Mouse (Mus musculus): ENCODE measurements around the gene Mtif3.

Gene Mtif3

DNA sequence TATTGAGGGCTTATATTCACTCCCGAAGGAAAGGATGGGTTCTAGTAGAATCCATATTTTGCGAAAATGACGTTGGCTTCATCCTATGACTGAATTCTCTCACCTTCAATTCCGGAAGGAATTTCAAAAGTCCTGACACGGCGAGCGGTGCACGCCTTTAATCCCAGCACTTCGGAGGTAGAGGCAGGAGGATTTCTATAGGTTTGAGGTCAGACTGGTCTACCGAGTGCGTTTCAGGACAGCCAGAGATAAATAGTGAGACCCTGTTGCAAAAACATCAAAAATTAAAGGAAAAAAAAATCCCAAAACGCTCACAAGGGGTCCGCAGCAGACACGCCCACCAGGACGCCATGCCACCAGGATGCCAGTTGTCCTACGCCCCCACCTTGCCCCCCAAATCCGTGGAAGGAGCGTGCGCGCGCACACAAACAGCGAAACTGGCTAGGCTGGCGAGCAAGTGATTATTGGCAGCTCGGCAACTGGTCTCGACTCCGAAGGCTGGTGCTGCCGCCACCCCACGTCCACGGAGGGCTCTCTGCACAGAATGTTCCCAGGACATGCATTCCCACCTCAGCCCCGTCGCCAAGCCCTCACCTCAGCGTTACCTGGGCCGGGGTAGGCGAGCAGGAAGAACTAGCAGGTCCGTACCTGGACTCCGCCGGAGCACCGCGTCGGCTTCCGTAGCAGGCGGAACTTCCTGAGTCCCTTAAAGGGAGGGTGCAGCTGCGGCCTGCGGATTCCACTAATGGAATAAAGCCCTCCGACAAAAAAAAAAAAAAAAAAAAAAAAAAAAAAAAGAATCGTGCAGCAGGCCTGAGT is at the start of gene Mtif3:
Mtif3 (minus strand) TSS at position 683 of the 819 bp plus-strand sequence.
- DNase-seq, result peak; percentile 90

DNA sequence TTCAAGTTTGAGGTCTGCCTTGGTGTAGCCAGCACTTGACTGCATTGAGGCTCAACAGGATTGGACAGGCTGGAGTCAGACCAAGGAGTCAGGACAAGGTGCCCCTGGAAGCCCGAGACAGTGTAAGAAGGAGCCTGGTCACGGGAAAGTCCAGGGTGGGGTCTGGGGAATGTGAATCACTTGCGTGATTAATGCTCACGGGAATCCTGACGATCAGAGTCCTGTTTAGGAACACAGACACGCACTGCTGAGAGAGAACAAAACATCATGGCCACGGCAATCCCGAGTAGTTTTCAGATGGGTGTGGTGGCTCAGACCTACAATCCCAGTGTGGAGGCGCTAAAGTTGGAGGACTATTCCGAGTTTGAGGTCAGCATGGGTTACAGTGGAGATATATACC is 47.7 kb upstream of the Mtif3 start:
- DNase-seq, result no peak

DNA sequence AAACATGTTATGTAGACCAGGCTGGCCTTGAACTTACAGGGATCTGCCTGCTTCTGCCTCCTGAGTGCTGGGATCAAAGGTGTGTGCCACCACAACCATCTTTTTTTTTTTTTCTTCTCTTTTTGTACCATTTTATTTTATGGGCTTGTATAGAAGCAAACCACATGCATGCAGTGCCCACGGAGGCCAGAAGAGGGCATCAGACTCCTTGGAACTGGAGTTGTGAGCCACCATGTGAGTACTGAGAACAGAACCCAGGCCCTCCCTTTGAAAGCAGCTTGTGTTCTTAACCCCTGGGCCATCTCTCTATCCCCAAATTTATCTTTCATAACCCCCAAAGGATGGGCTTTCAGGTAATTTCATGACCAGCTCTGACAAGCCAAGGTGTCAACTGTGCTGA is 39.7 kb upstream of the Mtif3 start:
- DNase-seq, result no peak

DNA sequence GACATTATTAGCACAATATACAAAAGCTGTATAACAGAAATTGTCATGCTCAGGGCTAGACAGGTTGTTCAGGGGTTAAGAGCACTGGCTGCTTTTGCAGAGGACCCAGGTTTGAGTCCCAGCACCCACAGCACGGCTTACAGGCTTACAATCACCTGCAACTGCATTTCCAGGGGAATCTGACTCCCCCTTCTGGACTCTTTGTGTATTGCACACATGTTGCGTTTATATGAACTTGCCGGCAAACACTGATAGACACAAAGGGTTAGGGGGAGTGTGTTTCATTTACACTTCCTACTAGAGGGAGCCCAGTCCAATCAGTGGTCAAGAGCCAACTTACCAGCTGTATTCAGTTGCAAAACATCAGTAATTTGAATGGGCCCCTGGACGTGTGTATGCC is 37.7 kb upstream of the Mtif3 start:
- no peak for DNase-seq

DNA sequence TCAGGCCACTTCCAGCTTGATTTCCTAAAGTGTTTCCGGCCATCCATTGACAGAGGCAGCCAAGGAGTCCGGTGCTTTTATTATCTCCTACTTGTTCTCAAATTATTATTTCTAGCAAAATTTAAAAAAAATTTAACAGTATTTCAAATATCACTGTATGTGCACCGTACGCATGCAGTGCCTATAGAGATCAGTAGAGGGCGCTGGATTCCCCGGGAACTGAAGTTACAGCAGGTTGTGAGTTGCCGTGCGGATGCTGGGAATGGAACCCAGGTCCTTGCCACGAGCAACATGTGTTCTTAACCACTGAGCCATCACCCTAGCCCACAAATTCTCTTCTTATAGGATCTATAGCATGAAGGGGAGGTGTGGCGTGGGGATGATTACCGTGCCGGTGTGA is 35.2 kb upstream of the Mtif3 start:
- no peak for DNase-seq

DNA sequence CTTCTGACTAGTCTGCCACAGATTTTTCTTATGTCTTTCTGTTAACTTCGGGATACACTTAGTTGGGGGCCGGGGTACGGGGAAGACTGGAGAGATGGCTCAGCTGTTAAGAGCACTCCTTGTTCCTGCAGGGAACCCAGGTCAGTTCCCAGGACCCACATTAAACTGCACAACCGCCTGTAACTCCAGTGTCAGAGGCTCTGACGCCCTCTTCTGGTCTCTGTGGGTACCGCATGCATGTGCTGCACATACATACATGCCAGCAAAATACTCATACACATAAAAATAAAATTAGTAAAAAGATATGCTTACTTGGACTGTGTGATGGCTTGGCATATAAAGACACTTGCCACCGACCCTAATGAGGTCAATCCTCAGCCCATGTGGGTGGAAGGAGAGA is 33.2 kb upstream of the Mtif3 start:
- DNase-seq, result no peak

DNA sequence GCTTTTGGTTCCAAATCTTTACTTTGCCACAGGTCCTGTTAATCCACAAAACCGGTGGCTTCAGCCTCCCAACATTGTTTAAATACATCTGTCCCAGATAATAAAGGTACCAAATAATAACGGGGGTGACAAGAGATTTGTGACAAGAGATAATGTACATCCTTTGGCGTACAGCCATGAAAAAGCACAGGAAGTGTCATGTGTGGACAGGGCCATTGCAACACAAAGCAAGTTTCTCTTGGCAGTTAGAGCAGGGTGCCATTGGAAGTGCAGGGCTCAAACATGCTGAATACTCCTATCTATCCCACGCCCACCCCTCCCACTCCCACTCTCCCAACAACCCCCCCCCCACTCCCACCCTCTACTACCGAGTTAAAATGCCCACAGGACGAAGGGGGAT is 31.4 kb upstream of the Mtif3 start:
- DNase-seq, result no peak

DNA sequence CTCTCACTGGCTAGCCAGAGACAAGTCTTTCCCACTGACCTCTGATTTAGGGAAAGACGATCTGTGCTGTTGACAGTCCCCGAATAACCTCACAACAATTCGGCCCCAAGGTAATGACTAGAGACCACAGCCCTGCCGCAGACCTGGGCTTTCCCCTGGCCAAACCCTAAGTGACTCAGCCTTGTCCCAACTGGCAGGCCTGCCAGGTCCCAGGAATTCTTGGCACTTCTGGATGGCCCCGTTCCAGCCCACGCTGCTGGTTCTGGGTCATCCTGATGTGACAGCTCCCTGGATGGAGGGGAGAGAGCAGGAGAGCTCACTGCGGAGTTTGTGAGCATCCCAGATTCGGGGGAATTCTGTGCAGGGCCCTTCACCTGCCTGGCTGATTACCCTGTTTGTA is 29.9 kb upstream of the Mtif3 start:
- DNase-seq, result no peak

DNA sequence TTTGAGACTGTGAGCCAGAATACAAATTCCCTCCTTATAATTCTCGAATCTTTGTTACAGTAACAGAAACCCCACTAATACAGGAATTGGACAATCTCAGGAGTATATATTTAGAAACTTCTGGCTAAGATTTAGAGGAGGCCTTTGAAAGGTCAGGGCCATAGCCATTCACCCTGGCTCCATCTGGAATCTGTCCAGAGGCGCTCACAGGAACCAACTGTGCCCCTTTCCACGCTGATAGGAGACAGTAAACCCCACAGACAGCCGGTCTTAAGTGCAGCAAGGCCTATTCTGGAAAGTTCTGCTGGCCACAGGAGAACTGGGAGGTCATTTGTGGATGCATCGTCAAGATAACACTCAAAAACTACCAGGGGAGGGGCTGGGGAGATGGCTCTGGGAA is 25.5 kb upstream of the Mtif3 start:
- DNase-seq, result no peak

DNA sequence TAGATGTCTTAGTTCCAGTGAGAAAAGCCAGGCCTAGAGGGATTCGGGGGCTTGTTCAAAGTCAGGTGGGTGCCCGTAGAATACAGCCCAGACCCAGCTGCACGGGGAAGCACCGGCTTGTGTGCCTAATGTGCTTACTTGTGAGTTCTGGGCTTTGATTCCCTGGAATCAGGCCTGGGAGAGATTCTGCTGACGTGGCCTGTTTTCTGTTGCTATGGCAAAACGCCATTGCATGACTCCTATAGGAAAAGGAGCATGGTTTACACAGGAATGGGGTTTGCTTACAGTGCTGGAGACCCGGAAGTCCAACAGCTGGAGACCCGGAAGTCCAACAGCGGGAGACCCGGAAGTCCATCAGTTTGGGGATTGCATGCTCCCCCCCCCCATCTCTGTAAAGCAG is 24.0 kb upstream of the Mtif3 start:
- DNase-seq, result no peak

DNA sequence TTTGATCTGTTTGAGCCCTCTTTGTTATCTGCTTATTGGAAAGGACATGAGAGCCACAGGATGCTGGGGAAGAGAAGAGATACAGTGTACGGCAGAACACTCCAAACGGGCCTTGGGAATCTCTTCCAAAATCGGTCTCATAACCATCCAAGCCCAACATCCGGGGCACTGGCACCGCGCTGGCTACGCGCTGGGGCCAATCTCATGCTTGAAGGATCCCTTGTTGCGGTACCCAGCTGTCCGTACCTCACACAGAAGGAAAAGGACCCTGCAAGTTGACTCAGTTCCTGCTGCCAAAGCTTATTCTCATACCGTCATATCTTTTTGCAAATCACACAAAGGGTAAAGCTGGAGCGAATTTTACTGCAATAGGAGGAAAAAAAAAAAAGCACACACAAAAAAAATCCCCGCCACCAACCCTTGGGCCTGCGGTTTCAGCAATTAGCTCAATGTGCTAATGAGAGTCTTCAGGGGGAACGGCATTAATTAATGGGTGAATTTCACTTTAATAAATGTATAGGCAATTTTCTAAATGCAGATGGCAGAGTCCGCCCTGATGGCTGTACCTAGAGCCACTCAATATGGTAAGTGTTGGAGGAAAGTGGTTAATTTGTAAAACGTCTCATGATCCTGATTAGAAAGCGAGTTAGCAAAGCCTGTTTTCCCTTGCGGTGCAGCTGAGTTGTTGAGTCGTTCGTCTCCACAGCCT is 22.3 kb upstream of the Mtif3 start:
- DNase-seq, result no peak

DNA sequence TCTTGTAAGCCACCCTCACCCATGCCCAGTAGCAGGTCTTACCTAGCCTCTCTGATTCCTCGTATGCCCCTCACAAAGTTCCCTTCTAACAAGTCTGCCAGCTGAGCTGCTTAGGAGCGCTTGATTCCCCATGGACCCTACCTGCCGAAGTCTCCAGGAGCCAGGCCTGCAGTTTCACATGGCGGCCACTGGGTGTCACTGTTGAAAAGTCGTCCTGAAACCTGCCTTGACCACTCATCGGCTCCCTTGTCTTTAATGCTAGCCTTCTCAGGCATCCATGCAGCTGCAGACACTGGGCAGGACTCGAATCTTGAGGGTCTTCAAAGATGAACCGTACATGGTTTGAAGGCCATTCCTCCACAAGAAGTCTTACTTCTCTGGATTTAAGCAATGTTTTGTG is 19.6 kb upstream of the Mtif3 start:
- DNase-seq, result peak; percentile 50

DNA sequence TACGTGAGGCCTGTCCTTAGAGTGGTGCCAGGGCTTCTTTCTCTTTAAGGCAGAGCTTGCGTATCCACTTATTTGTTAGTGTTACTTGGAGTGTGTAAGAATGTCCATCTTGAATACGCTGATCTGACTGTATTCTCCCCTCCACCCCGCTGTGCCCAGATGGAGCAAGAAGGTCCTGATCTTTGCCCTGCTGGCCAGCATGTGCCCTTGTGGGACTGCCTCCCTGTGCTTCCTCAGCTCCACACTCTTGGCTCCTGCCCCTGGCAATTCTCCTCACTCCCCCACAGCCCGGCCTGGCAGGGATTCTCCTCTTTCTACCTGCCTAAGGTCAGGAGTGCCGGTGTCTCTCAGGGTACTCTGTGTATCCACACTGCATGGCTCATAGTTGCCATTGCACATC is 17.8 kb upstream of the Mtif3 start:
- DNase-seq, result no peak

DNA sequence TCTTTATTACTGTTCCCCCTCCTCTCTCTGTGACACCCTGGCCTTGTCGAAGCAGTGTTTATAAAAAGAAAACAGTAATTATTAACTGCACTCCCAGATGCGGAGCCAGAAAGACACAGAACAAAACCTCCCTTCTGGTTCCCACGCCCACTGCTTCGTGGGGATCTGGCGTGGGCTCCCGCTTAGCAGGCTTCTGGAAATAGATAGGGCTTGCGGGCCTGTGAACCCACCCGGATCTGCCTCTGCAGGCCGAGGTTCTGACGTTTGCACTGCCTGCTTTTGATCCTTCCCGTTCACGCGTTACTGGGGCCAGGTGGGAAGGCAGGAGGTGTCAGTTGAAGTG is 11.2 kb upstream of the Mtif3 start:
- no peak for DNase-seq

DNA sequence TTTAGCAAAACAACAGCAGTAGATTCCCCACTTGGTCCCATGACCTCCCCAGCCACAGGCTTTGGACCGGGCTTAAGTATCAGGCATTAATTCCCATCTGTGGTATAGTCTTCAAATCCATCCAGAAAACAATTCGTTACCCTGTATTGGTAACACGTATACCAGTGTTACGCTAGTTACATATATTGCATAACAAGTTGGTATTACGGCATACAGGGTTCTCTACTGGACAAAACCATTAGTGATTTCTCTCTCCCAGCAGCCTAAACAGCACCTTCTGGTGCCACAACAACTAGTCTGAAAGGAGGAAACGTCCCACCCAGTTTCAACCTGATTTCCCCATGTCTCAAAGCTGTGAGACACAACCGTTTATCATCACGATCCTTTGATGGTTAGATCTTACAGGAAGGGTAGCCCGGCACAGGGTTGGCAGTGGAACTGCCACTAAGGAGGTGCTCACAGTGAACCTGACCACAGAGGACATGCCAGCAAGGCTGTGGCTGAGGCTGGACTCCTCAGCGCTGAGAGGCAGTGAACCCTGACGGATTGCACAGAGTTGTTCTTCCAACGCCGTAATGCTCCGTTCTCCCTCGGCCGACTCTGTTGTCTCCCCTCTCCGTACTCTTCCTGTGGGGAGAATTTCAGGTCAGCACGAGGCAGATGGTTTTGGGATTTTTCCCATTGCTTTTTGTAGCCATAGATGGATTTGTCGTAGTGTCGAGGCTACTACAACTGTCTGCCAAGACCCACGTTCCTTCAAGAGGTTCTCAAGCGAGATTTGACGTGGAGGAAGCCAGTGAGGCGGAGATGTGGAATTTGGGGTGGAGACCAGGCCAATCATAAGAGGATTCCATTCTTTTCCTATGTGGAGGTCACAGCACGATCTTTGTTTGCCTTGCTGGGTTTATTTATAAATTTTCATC is 10.5 kb upstream of the Mtif3 start:
- no peak for DNase-seq

DNA sequence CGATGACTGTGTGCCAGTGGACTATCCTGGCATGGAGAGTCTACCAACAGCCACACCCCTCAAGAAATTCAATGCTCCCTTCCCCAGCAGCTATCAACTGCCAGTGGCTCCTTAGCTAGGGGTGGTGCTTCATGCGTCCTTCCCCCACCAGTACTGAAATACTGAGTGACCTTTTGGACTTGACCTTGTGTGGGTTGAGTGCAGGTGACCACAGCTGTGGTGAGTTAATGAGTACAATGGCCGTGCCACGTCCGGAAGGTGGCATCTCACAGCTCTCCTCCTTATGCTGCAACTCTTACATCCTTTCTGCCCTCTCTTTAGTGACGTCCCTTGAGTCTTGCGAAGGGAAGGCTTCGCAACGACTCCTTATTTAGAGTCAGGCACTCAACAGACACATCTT is 9.8 kb upstream of the Mtif3 start:
- no peak for DNase-seq

DNA sequence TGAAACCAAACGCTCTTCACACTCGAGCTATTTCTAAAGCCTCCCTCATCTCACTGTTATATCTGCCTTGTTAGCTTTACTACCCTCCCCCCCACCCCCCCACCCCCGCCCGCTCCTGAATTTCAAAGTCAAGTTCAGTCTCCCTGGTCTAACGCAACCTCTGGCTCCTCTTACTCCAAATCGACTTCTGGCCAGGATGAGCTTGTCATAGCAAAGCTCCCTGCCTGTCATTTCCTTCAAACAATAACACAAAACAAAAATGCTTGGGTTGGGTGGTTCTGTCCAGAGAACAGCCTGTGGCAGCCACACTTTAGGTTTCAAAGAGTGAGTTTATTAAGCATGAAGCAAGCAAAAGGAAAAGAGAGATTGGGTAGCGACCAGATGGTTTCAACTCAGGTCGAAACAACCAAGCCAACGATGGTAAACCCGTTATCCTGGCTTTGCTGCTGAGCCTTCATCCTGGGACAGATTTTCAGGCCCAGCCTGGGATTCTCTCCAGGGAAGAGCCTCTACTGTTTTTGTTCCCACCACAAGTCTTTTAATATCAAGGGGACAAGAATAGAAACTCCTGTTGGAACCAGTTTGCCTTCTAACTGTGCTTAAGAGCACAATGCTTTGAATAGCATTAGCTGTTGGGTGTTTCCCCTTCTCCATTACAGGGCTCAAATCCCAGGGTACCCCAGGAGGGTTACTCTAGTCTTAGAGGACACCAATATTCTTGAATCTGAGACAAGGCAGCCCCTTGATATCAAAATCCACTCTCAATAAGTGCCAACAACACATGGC is 8.4 kb upstream of the Mtif3 start:
- no peak for DNase-seq

DNA sequence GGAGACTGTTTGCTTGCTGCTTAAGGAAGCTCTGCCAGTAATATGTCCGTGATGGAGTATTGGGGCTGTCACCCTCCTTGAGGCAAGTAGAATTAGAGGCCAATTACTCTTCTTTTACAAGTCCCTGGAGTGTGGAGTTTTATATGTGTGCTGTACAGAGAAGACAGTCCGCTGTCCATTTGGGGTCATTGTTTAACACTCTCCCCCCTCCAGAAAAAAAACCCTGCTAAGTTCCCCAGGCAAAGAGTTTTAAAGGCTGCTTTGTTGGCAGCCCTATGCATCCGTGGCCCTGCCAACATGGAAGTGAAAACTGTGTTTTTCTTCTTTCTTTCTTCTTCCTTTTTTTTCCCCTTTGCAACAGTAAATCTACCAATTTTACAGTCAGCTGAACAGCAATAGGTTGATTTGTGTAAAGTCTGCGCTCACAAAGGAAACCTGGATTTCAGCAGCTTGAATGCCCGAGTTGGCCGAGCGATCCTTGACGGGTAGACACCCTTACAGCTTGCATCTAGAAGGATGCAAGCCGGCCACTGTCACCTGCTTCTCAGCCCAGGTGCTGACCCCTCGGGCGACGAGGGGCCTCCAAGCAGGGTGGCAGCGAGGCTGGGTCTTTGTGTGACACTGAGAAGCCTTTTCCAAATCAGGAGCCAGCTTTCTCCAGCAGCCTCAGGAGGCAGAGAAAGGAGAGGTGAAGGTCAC is 5.2 kb upstream of the Mtif3 start:
- no peak for DNase-seq

DNA sequence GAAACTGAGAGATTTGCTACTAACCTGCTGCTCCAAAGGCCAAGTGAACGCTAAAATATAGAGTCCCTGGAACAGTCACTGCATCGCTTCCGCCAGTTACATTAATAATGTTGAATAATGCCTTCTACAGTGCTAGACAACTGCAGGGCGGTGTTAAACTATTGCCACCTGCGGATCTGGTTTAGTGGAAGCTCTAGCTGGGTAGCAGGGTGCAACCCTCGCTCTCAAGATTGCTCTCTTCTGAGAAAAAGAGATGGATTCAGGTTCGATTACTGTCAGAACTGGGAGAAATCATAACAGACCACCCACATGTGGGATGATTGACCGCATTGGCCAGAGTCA is 308 bp upstream of the Mtif3 start:
- DNase-seq, result no peak

DNA sequence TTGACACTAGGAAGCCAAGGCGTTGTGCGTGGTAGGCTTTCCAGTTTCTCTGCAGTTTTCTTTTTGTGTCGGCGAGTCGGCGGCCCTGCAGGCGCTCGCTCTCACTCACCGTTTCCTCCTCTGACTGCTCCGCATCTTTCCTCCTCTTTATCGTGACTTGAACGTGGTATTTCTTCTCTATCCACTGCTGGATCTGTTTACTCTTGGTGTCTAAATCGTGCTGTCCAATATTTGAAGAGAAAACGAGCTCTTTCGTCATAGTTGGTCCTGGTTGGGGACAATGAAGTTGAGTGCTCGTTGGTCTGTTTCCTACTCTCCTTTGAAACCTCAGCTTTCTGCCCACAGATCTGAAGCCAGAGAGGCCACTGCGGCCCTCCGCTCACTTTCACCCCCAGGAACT is 6.9 kb downstream of the Mtif3 start:
- DNase-seq, result no peak

DNA sequence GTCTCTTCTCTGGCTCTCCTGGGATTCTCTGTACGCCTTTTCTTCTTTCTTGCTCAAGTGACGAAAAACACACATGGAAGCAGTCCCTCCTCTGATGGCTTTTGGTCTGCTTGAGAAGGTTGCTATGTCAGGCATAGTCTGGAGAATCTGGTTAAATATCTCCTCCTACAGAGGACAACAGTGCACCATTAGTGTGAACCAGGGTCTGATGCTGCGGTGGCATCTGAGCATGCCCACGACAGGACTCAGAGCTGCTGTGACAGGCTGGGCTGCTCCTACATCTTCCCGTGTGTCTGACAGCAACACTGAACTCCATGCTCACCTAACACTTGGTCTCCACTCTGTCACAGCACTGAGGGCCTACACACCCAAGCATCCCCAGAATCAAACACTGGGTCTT is 7.9 kb downstream of the Mtif3 start:
- no peak for DNase-seq

DNA sequence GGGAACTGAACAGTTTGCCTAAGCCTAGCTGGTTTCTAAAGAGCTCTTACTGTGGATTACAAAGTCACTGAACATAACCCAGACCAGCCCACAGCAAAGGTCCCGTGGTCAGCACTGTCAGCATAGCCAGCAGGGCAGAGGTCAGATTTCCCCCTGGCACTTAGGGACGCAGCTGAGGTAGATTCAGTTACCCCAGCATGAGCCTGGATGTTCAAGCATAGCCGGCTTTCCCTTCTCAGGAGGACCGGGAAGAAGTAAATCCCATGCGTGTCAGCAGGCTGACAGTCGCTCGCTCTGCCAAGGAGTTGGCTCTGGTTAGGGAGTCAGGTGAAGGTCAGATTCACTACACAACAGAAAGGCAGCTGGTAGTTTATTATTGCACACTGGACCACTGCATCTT is 9.0 kb downstream of the Mtif3 start:
- DNase-seq, result no peak

Data from right cerebral cortex, adult 18-20 months (tissue).